Mouse (Mus musculus): ENCODE data around the gene Tbce.

DNA sequence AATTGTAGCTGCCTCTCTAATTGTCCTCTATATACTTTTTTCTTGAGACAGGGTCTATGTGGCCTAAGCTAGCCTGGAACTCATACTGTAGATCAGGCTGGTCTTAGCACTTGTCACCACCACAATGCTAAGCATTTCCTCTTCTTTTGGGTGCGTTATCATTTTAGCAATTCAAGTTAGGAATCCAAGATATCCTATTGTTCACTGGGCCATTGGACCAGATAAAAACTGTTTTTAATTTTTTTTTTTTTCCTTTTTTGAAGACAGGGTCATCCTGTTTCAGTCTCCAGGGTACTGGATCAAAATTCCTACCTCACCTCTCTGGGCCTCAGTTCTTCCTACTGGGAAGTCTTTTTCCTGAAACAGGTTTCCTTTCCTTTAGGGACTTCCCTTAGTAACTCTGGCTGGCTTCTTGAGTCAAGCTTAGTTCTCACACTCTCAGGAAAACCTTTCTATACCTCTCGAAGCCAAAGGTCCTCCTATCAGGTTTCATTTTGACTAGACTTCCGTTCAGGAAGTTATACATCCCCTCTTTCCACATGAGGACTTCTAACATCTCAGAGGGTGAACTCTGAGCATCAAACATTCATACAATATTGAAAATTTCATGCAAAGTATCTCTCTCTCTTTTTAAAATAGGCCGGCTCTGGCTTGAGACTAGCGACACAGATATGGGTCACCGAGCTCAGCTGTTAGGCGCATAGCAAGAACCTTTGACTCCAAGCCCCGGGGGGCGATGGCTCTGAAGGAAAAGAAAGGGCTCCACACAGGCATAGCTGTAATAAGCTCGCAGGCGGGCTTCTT lies 23.0 kb upstream of the Tbce start:
- TF ChIP-seq CTCF (IDR thresholded peaks at IDR 0.05; ENCODE audit: low read depth, low read length) = no peak
- no peak for TF ChIP-seq POLR2A (IDR thresholded peaks at IDR 0.05; ENCODE audit: extremely low read depth, insufficient read depth, low read length)
